Mouse (Mus musculus) frontal cortex, adult (tissue): ENCODE measurements at regions not wholly inside any gene's neighbourhood (a gene's known extent, or its start where the extent isn't known, plus 50 kb on each side); places are given as distances from the start of the nearest gene placed in this dataset.

Experiments
- ATAC-seq: cut with Nextera tagmentation; 2 replicates; pipeline ENCODE4 v1.9.2; 2017; ENCODE audit warnings: mild to moderate bottlenecking, moderate library complexity, mixed read lengths; ENCODE audit not compliant: low TSS enrichment

- no peak for ATAC-seq
These were observed 57.6 kb upstream of the Apob start for GRCm38 (mm10) chr12:7919709-7920324.

GRCm38 (mm10) chr12:7920888-7921287 is 56.6 kb upstream of the Apob start:
- no peak for ATAC-seq
